Mouse (Mus musculus): ENCODE measurements around the gene Bhlhe40. TPM values are rescaled to one million over a fixed set of nuclear protein-coding genes. Genes with fewer than 3 reads are reported as not detected.
A peak's percentile ranks its signal among the peaks of the same experiment; 100 is the strongest.

Bhlhe40 gene
- total and polyA plus RNA-seq, 3 experiments, result 0.48 to 0.76 TPM; not detected in 1

DNA sequence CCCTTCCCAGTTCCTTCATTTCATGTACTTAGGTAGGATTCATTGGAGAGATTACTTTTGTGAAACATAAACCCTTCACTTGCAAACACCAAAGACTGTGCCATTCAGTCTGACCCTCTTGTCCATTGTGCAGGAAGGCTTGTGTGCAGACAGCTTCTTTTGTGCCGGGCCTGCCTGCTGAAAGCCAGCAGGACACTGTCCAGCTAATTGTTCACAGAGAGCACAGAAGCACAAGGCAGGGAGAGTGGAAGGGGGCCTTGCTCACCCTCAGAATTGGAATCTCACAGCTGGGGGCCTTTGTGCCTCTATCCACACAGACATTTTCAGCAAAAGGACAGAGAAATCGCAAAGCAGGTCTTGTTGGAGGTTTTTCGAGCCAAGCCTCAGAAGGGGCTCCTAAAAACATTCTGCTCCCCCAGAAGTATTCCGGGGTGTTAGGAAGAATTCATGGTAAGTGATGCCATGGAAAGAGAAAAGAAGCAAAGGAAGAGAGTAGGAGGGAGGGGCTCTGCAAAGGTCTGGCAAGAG lies 38.0 kb downstream of the Bhlhe40 start:
- Histone ChIP-seq H3K27me3 (ENCODE audit: insufficient read depth, low read length) (no peaks in the 10 kb centered on the region; the same call in 1 of the 2 replicates), H3K4me1 (ENCODE audit: insufficient read depth, low read depth, low read length) (no peaks in the 10 kb centered on the region; the same call in 1 of the 2 replicates), H3K4me3 (ENCODE audit: low read depth, low read length) (no peak overlapping the region), H3K36me3 (replicated peaks) (no peaks in the 10 kb centered on the region), H3K9me3 (replicated peaks) (no peaks in the 10 kb centered on the region)
- ATAC-seq (ENCODE audit: extremely low read depth, insufficient number of reproducible peaks, low FRiP score, poor library complexity, severe bottlenecking) (no peak), DNase-seq (ENCODE audit: low spot score) (no peak)
- TF ChIP-seq GATA2 (IDR thresholded peaks at IDR 0.05; ENCODE audit: borderline replicate concordance, low read depth, low read length), result no peak

DNA sequence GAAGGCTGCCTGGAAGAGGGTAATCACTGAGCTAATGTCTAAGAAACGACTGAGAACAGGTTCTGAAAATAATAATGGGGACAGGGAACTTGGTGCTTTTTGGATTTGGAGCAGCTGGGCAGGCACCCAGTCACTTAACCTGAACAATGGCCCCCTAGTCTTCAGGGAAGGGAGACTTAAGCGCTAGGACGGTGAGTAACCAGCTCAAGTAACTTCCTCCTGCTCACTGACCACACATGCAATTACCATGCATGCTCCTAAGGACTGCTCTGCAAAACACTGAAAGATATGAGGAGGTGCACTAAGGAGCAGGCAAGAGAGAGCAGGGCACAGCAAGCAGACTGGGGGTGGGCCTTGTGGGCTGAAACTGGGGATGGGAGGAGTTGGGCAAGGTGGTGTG lies 39.2 kb downstream of the Bhlhe40 start:
- Histone ChIP-seq H3K27me3 (ENCODE audit: insufficient read depth, low read length) (no peaks in the 10 kb centered on the region; the same call in 1 of the 2 replicates), H3K4me3 (ENCODE audit: low read depth, low read length) (no peak overlapping the region), H3K4me1 (ENCODE audit: insufficient read depth, low read depth, low read length) (peaks cover 1% of the 10 kb centered on the region), H3K36me3 (replicated peaks) (no peaks in the 10 kb centered on the region), H3K9me3 (replicated peaks) (no peaks in the 10 kb centered on the region)
- no peak for DNase-seq (ENCODE audit: low spot score)
- ATAC-seq (ENCODE audit: extremely low read depth, insufficient number of reproducible peaks, low FRiP score, poor library complexity, severe bottlenecking), result no peak
- TF ChIP-seq TAL1 (conservative IDR thresholded peaks at IDR 0.05; ENCODE audit: low read depth, low read length) (no peak), GATA2 (IDR thresholded peaks at IDR 0.05; ENCODE audit: borderline replicate concordance, low read depth, low read length) (no peak), POLR2AphosphoS5 (IDR thresholded peaks at IDR 0.05; ENCODE audit: insufficient replicate concordance, low read depth, low read length) (no peak), GATA1 (IDR thresholded peaks at IDR 0.05; ENCODE audit: borderline replicate concordance, low read length) (no peak), CTCF (IDR thresholded peaks at IDR 0.05; ENCODE audit: low read depth, low read length) (no peak)

- ATAC-seq (ENCODE audit: extremely low read depth, insufficient number of reproducible peaks, low FRiP score, poor library complexity, severe bottlenecking) (no peak), DNase-seq (ENCODE audit: low spot score) (no peak)
- Histone ChIP-seq H3K27me3 (ENCODE audit: insufficient read depth, low read length) (0 out of 2 replicates have a peak, but pooled peaks cover under 1% of the 10 kb centered on the region), H3K36me3 (replicated peaks) (no peaks in the 10 kb centered on the region), H3K4me1 (ENCODE audit: insufficient read depth, low read depth, low read length) (peaks cover 2% of the 10 kb centered on the region), H3K4me3 (ENCODE audit: low read depth, low read length) (no peak overlapping the region), H3K9me3 (replicated peaks) (no peaks in the 10 kb centered on the region)
- TF ChIP-seq GATA2 (IDR thresholded peaks at IDR 0.05; ENCODE audit: borderline replicate concordance, low read depth, low read length) (no peak), POLR2AphosphoS5 (IDR thresholded peaks at IDR 0.05; ENCODE audit: insufficient replicate concordance, low read depth, low read length) (no peak), CTCF (IDR thresholded peaks at IDR 0.05; ENCODE audit: low read depth, low read length) (no peak), GATA1 (IDR thresholded peaks at IDR 0.05; ENCODE audit: borderline replicate concordance, low read length) (no peak), TAL1 (conservative IDR thresholded peaks at IDR 0.05; ENCODE audit: low read depth, low read length) (no peak)
Measured at GRCm38 (mm10) chr6:108700638-108701343, 40.4 kb downstream of the Bhlhe40 start.

GRCm38 (mm10) chr6:108702648-108703047 lies 42.2 kb downstream of the Bhlhe40 start:
- Histone ChIP-seq H3K9me3 (replicated peaks) (no peaks in the 10 kb centered on the region), H3K4me1 (ENCODE audit: insufficient read depth, low read depth, low read length) (peaks cover 2% of the 10 kb centered on the region; the same call in 1 of the 2 replicates), H3K27me3 (ENCODE audit: insufficient read depth, low read length) (peaks cover 4% of the 10 kb centered on the region; the same call in 1 of the 2 replicates), H3K4me3 (ENCODE audit: low read depth, low read length) (no peak overlapping the region), H3K36me3 (replicated peaks) (no peaks in the 10 kb centered on the region)
- no peak for DNase-seq (ENCODE audit: low spot score)
- no peak for TF ChIP-seq GATA1 (IDR thresholded peaks at IDR 0.05; ENCODE audit: borderline replicate concordance, low read length)
- TF ChIP-seq POLR2AphosphoS5 (IDR thresholded peaks at IDR 0.05; ENCODE audit: insufficient replicate concordance, low read depth, low read length), result no peak
- TF ChIP-seq CTCF (IDR thresholded peaks at IDR 0.05; ENCODE audit: low read depth, low read length), result no peak
- TF ChIP-seq GATA2 (IDR thresholded peaks at IDR 0.05; ENCODE audit: borderline replicate concordance, low read depth, low read length), result no peak
- TF ChIP-seq TAL1 (conservative IDR thresholded peaks at IDR 0.05; ENCODE audit: low read depth, low read length), result no peak
- no peak for ATAC-seq (ENCODE audit: extremely low read depth, insufficient number of reproducible peaks, low FRiP score, poor library complexity, severe bottlenecking)

GRCm38 (mm10) chr6:108703085-108703484 lies 42.7 kb downstream of the Bhlhe40 start:
- no peaks in the 10 kb centered on the region for H3K9me3 ChIP-seq (replicated peaks)
- TF ChIP-seq GATA1 (IDR thresholded peaks at IDR 0.05; ENCODE audit: borderline replicate concordance, low read length) (no peak), CTCF (IDR thresholded peaks at IDR 0.05; ENCODE audit: low read depth, low read length) (no peak), TAL1 (conservative IDR thresholded peaks at IDR 0.05; ENCODE audit: low read depth, low read length) (no peak), GATA2 (IDR thresholded peaks at IDR 0.05; ENCODE audit: borderline replicate concordance, low read depth, low read length) (no peak), POLR2AphosphoS5 (IDR thresholded peaks at IDR 0.05; ENCODE audit: insufficient replicate concordance, low read depth, low read length) (no peak)
- DNase-seq (ENCODE audit: low spot score) (no peak), ATAC-seq (ENCODE audit: extremely low read depth, insufficient number of reproducible peaks, low FRiP score, poor library complexity, severe bottlenecking) (no peak)
- no peak overlapping the region for H3K4me3 ChIP-seq (ENCODE audit: low read depth, low read length)
- H3K4me1 ChIP-seq (ENCODE audit: insufficient read depth, low read depth, low read length), result peaks cover 2% of the 10 kb centered on the region; the same call in 1 of the 2 replicates
- H3K27me3 ChIP-seq (ENCODE audit: insufficient read depth, low read length), result peaks cover 4% of the 10 kb centered on the region; the same call in 1 of the 2 replicates
- no peaks in the 10 kb centered on the region for H3K36me3 ChIP-seq (replicated peaks)

GRCm38 (mm10) chr6:108704316-108705080 lies 44.1 kb downstream of the Bhlhe40 start:
- Histone ChIP-seq H3K36me3 (replicated peaks) (no peaks in the 10 kb centered on the region), H3K9me3 (replicated peaks) (no peaks in the 10 kb centered on the region), H3K4me1 (ENCODE audit: insufficient read depth, low read depth, low read length) (peaks cover 2% of the 10 kb centered on the region; the same call in 1 of the 2 replicates), H3K4me3 (ENCODE audit: low read depth, low read length) (no peak overlapping the region), H3K27me3 (ENCODE audit: insufficient read depth, low read length) (peaks cover 4% of the 10 kb centered on the region; the same call in 1 of the 2 replicates)
- peak; percentile 64 for ATAC-seq (ENCODE audit: extremely low read depth, insufficient number of reproducible peaks, low FRiP score, poor library complexity, severe bottlenecking)
- no peak for DNase-seq (ENCODE audit: low spot score)
- no peak for TF ChIP-seq CTCF (IDR thresholded peaks at IDR 0.05; ENCODE audit: low read depth, low read length)
- no peak for TF ChIP-seq GATA2 (IDR thresholded peaks at IDR 0.05; ENCODE audit: borderline replicate concordance, low read depth, low read length)
- TF ChIP-seq POLR2AphosphoS5 (IDR thresholded peaks at IDR 0.05; ENCODE audit: insufficient replicate concordance, low read depth, low read length), result no peak
- TF ChIP-seq TAL1 (conservative IDR thresholded peaks at IDR 0.05; ENCODE audit: low read depth, low read length), result no peak
- TF ChIP-seq GATA1 (IDR thresholded peaks at IDR 0.05; ENCODE audit: borderline replicate concordance, low read length), result no peak

All from G1E (cell line).